Mouse (Mus musculus): Measurements from ENCODE around the gene Pfkfb4. TPM values are rescaled to one million over a fixed set of nuclear protein-coding genes. Genes with fewer than 3 reads are reported as not detected.

Pfkfb4 gene
- polyA plus RNA-seq, 1 experiment from 2014 or later, result 12.8 TPM

DNA sequence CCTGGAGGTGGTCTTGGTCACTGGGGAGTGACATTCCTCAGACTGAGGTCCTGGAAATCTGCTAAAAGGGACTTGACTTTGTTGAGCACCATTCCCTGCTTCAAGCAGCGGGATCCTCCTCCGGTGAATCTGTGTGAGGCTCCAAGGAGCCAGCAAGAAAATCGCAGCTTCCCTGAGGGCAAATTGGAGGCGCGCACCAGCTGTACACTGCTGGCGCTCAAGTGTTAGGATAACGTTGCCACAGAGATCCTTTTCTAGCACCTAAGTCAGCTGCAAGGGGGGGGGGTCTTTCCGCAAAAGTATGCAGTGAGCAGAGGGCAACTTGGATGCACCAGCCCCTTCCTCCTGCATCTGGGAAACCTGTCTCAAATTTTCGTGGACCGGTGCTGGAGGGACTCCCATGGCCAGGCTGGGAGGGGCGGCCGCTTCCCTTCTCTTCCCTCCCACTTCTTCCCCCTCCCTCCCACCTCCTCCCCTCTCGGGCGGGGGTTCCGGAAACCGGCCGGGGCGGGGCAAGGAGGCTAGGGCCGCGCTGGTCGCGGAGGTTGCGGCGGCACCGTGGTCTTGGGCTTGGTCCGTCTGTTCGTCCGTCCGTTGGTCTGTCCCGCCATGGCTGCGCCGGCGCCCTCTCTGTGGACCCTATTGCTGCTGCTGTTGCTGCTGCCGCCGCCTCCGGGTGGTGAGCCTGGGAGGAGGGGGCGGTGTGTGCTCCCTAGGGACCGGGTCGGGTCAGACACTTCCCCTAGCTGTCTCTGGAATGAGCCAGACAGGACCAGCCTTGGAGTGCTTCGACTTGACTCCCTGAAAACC, 46.7 kb downstream of the Pfkfb4 start, which contains the start of gene Shisa5:
Gene Shisa5 (plus strand): TSS at position 480 of the 810 bp plus-strand sequence.
- no peaks in the 10 kb centered on the region for H3K27me3 ChIP-seq (ENCODE audit: control insufficient read depth, insufficient read depth, low read length)
- no peak within 1 kb of the TSS for H3K27ac ChIP-seq (ENCODE audit: low read depth, low read length)
- H3K9me3 ChIP-seq (ENCODE audit: control insufficient read depth, low read length), result no peaks in the 10 kb centered on the region
- DNase-seq (ENCODE audit: low spot score) (peak; percentile 87), ATAC-seq (replicated peaks; ENCODE audit: low FRiP score) (peak; percentile 87)
- WGBS, result under 1% methylated on average over 33 of the region's 40 CpGs
- H3K36me3 ChIP-seq (ENCODE audit: control insufficient read depth, insufficient read depth, low read length), result no peaks in the 10 kb centered on the region
- peak within 1 kb of the TSS; percentile 90 for H3K4me2 ChIP-seq (ENCODE audit: low read depth, low read length, severe bottlenecking)
- H3K9ac ChIP-seq (ENCODE audit: low read length), result peak within 1 kb of the TSS; percentile 79
- peak within 1 kb of the TSS; percentile 59 for H3K4me3 ChIP-seq (ENCODE audit: low read depth, low read length)
- no peaks in the 10 kb centered on the region for H3K4me1 ChIP-seq (replicated peaks; ENCODE audit: control insufficient read depth, insufficient read depth, low read length)

- peak; percentile 65; the same call in 1 of the 2 replicates for ATAC-seq (replicated peaks; ENCODE audit: low FRiP score)
- 16% methylated on average over 8 of the region's 8 CpGs for WGBS
Observed at GRCm38 (mm10) chr9:109038901-109039364, 47.4 kb downstream of the Pfkfb4 start.

GRCm38 (mm10) chr9:109039681-109040080, 48.1 kb downstream of the Pfkfb4 start:
- DNase-seq (ENCODE audit: low spot score) (no peak), ATAC-seq (replicated peaks; ENCODE audit: low FRiP score) (no peak)
- H3K27me3 ChIP-seq (ENCODE audit: control insufficient read depth, insufficient read depth, low read length), result no peaks in the 10 kb centered on the region
- no peak overlapping the region for H3K27ac ChIP-seq (ENCODE audit: low read depth, low read length)
- H3K9me3 ChIP-seq (ENCODE audit: control insufficient read depth, low read length), result no peaks in the 10 kb centered on the region
- no peak overlapping the region for H3K4me2 ChIP-seq (ENCODE audit: low read depth, low read length, severe bottlenecking)
- H3K9ac ChIP-seq (ENCODE audit: low read length), result no peak overlapping the region
- no peak overlapping the region for H3K4me3 ChIP-seq (ENCODE audit: low read depth, low read length)
- H3K36me3 ChIP-seq (ENCODE audit: control insufficient read depth, insufficient read depth, low read length), result no peaks in the 10 kb centered on the region
- WGBS, result 81% methylated on average over 4 of the region's 4 CpGs
- no peaks in the 10 kb centered on the region for H3K4me1 ChIP-seq (replicated peaks; ENCODE audit: control insufficient read depth, insufficient read depth, low read length)

More at GRCm38 (mm10) chr9:109038901-109039364, 47.4 kb downstream of the Pfkfb4 start:
- Histone ChIP-seq H3K36me3 (ENCODE audit: control insufficient read depth, insufficient read depth, low read length) (no peaks in the 10 kb centered on the region), H3K4me2 (ENCODE audit: low read depth, low read length, severe bottlenecking) (peak overlapping the region; percentile 90), H3K27ac (ENCODE audit: low read depth, low read length) (no peak overlapping the region), H3K9me3 (ENCODE audit: control insufficient read depth, low read length) (no peaks in the 10 kb centered on the region), H3K4me1 (replicated peaks; ENCODE audit: control insufficient read depth, insufficient read depth, low read length) (no peaks in the 10 kb centered on the region), H3K9ac (ENCODE audit: low read length) (peak overlapping the region; percentile 79), H3K27me3 (ENCODE audit: control insufficient read depth, insufficient read depth, low read length) (no peaks in the 10 kb centered on the region), H3K4me3 (ENCODE audit: low read depth, low read length) (peak overlapping the region; percentile 59)
- DNase-seq (ENCODE audit: low spot score), result no peak

GRCm38 (mm10) chr9:109040216-109040615, 48.6 kb downstream of the Pfkfb4 start:
- Histone ChIP-seq H3K9ac (ENCODE audit: low read length) (no peak overlapping the region), H3K27ac (ENCODE audit: low read depth, low read length) (no peak overlapping the region), H3K27me3 (ENCODE audit: control insufficient read depth, insufficient read depth, low read length) (no peaks in the 10 kb centered on the region), H3K4me1 (replicated peaks; ENCODE audit: control insufficient read depth, insufficient read depth, low read length) (no peaks in the 10 kb centered on the region), H3K4me3 (ENCODE audit: low read depth, low read length) (no peak overlapping the region), H3K9me3 (ENCODE audit: control insufficient read depth, low read length) (no peaks in the 10 kb centered on the region), H3K36me3 (ENCODE audit: control insufficient read depth, insufficient read depth, low read length) (no peaks in the 10 kb centered on the region), H3K4me2 (ENCODE audit: low read depth, low read length, severe bottlenecking) (no peak overlapping the region)
- ATAC-seq (replicated peaks; ENCODE audit: low FRiP score), result no peak
- DNase-seq (ENCODE audit: low spot score), result no peak
- WGBS, result 87% methylated on average over 8 of the region's 8 CpGs

- no peak for ATAC-seq (replicated peaks; ENCODE audit: low FRiP score)
Observed at GRCm38 (mm10) chr9:109040906-109041305, 49.3 kb downstream of the Pfkfb4 start.

DNA sequence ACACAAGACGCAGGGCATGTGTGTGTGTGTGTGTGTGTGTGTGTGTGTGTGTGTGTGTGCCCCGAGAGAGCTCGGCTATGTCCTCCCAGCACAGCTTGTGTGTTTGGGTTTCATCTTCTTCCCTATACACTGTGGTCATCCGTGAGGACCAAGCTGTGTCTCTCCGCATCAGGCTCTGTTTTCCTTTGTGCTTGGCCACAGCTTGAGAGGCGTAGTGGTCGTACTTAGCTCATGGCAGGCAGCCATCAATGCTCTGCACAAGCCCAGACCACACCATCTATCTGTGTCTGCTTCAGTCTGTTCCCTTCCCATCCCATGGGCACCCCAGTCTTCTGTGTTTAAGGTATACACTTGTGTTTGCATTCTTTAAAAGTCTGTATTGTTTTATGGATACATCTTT, 49.8 kb downstream of the Pfkfb4 start:
- no peaks in the 10 kb centered on the region for H3K27me3 ChIP-seq (ENCODE audit: control insufficient read depth, insufficient read depth, low read length)
- H3K27ac ChIP-seq (ENCODE audit: low read depth, low read length), result no peak overlapping the region
- no peaks in the 10 kb centered on the region for H3K4me1 ChIP-seq (replicated peaks; ENCODE audit: control insufficient read depth, insufficient read depth, low read length)
- H3K9ac ChIP-seq (ENCODE audit: low read length), result no peak overlapping the region
- 77% methylated on average over 7 of the region's 7 CpGs for WGBS
- H3K36me3 ChIP-seq (ENCODE audit: control insufficient read depth, insufficient read depth, low read length), result no peaks in the 10 kb centered on the region
- no peaks in the 10 kb centered on the region for H3K9me3 ChIP-seq (ENCODE audit: control insufficient read depth, low read length)
- no peak for ATAC-seq (replicated peaks; ENCODE audit: low FRiP score)
- DNase-seq (ENCODE audit: low spot score), result no peak
- H3K4me2 ChIP-seq (ENCODE audit: low read depth, low read length, severe bottlenecking), result no peak overlapping the region
- no peak overlapping the region for H3K4me3 ChIP-seq (ENCODE audit: low read depth, low read length)

More at GRCm38 (mm10) chr9:109040906-109041305, 49.3 kb downstream of the Pfkfb4 start:
- H3K27me3 ChIP-seq (ENCODE audit: control insufficient read depth, insufficient read depth, low read length), result no peaks in the 10 kb centered on the region
- 70% methylated on average over 6 of the region's 6 CpGs for WGBS
- H3K4me3 ChIP-seq (ENCODE audit: low read depth, low read length), result no peak overlapping the region
- H3K9me3 ChIP-seq (ENCODE audit: control insufficient read depth, low read length), result no peaks in the 10 kb centered on the region
- H3K36me3 ChIP-seq (ENCODE audit: control insufficient read depth, insufficient read depth, low read length), result no peaks in the 10 kb centered on the region
- no peak overlapping the region for H3K4me2 ChIP-seq (ENCODE audit: low read depth, low read length, severe bottlenecking)
- no peak for DNase-seq (ENCODE audit: low spot score)
- H3K4me1 ChIP-seq (replicated peaks; ENCODE audit: control insufficient read depth, insufficient read depth, low read length), result no peaks in the 10 kb centered on the region
- H3K27ac ChIP-seq (ENCODE audit: low read depth, low read length), result no peak overlapping the region
- H3K9ac ChIP-seq (ENCODE audit: low read length), result no peak overlapping the region

- Histone ChIP-seq H3K9ac (ENCODE audit: low read length) (no peak overlapping the region), H3K9me3 (ENCODE audit: control insufficient read depth, low read length) (no peaks in the 10 kb centered on the region), H3K4me2 (ENCODE audit: low read depth, low read length, severe bottlenecking) (no peak overlapping the region), H3K36me3 (ENCODE audit: control insufficient read depth, insufficient read depth, low read length) (no peaks in the 10 kb centered on the region), H3K27ac (ENCODE audit: low read depth, low read length) (no peak overlapping the region), H3K4me3 (ENCODE audit: low read depth, low read length) (no peak overlapping the region), H3K4me1 (replicated peaks; ENCODE audit: control insufficient read depth, insufficient read depth, low read length) (no peaks in the 10 kb centered on the region), H3K27me3 (ENCODE audit: control insufficient read depth, insufficient read depth, low read length) (no peaks in the 10 kb centered on the region)
- WGBS, result 37% methylated on average over 5 of the region's 5 CpGs
- ATAC-seq (replicated peaks; ENCODE audit: low FRiP score), result no peak
- DNase-seq (ENCODE audit: low spot score), result peak; percentile 70
Observed at GRCm38 (mm10) chr9:109046306-109046705, 54.7 kb downstream of the Pfkfb4 start.

DNA sequence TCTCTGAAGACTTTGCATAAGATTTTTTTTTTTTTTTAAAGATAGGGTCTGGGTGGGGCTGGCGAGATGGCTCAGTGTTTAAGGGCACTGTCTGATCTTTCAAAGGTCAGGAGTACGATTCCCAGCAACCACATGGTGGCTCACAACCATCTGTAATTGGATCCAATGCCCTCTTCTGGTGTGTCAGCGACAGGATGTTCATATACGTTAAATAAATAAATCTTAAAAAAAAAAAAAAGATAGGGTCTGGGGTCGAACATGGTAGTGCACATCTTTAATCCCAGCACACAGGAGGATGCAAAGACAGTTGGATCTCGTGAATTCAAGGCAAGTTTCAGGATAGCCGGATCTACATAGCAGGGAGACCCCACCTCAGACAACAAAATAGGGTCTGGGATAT, 57.7 kb downstream of the Pfkfb4 start:
- no peaks in the 10 kb centered on the region for H3K36me3 ChIP-seq (ENCODE audit: control insufficient read depth, insufficient read depth, low read length)
- H3K27me3 ChIP-seq (ENCODE audit: control insufficient read depth, insufficient read depth, low read length), result no peaks in the 10 kb centered on the region
- no peak overlapping the region for H3K4me2 ChIP-seq (ENCODE audit: low read depth, low read length, severe bottlenecking)
- no peak overlapping the region for H3K27ac ChIP-seq (ENCODE audit: low read depth, low read length)
- H3K9ac ChIP-seq (ENCODE audit: low read length), result no peak overlapping the region
- ATAC-seq (replicated peaks; ENCODE audit: low FRiP score), result no peak
- DNase-seq (ENCODE audit: low spot score), result no peak
- H3K4me3 ChIP-seq (ENCODE audit: low read depth, low read length), result no peak overlapping the region
- 0 out of 2 replicates have a peak, but pooled peaks cover under 1% of the 10 kb centered on the region for H3K4me1 ChIP-seq (replicated peaks; ENCODE audit: control insufficient read depth, insufficient read depth, low read length)
- WGBS, result 79% methylated on average over 7 of the region's 7 CpGs
- H3K9me3 ChIP-seq (ENCODE audit: control insufficient read depth, low read length), result no peaks in the 10 kb centered on the region

Data from forebrain, embryonic 11.5 days (tissue).